Mouse (Mus musculus) kidney, adult 2 months (tissue): ENCODE results near the gene Tenm4.

Source experiments
- CTCF ChIP-seq: fragments of 200-500 bp; conservative IDR thresholded peaks from 2 replicates; pipeline ENCODE4 v1.5.1; 2011; ENCODE audit warnings: low read depth, mild to moderate bottlenecking, control low read depth, low read length, moderate library complexity, mixed read lengths; ENCODE audit not compliant: insufficient read depth, insufficient read length
- POLR2A ChIP-seq: fragments of 200-500 bp; IDR thresholded peaks from one replicate; pipeline ENCODE4 v1.6.1; 2011; ENCODE audit warnings: low read depth, low read length, control low read depth

DNA sequence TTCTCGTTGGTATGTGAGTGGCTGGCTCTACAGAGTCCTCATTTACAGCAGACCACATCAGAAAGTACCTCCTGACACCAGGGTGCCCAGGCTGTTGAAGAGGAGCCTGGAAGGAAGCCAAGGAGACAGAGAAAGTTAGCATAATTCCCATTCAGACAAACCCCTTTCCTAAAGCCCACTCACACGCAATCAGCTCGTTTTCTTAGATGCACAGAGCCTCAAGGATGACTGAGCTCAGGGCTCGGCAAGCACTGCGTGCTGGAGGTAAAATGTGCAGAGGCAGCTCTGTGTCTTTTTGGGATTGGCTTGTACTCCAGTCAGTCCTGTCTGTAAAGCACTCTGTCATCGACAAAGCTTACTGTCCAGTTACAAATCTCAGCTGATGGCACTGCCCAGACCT, 480.0 kb downstream of the Tenm4 start:
- TF ChIP-seq POLR2A: no peak
- no peak for TF ChIP-seq CTCF
